Mouse (Mus musculus): Measurements from ENCODE around the gene Pde4d.

Gene Pde4d

GRCm38 (mm10) chr13:109683001-109683400, 1233.3 kb downstream of the Pde4d start:
- DNase-seq (ENCODE audit: low read depth in 1 of 2, low spot score in 2 of 2), result no peak

DNA sequence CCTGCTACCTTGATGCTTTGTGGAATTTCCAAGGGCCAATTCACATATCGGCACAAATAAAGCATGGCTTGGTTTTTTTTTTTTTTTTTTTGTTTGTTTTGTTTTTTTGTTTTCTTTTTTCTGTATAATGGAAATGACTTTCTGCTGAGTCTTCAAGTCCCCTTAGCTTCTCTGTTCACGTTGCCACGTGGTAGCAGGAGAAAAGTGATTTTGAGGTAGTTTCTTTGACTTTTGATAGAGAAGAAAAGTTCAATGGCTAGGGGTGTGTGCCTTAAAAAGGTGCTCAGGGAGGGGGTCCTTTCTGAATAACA, 1235.2 kb downstream of the Pde4d start:
- no peak for DNase-seq (ENCODE audit: low read depth in 1 of 2, low spot score in 2 of 2)

DNA sequence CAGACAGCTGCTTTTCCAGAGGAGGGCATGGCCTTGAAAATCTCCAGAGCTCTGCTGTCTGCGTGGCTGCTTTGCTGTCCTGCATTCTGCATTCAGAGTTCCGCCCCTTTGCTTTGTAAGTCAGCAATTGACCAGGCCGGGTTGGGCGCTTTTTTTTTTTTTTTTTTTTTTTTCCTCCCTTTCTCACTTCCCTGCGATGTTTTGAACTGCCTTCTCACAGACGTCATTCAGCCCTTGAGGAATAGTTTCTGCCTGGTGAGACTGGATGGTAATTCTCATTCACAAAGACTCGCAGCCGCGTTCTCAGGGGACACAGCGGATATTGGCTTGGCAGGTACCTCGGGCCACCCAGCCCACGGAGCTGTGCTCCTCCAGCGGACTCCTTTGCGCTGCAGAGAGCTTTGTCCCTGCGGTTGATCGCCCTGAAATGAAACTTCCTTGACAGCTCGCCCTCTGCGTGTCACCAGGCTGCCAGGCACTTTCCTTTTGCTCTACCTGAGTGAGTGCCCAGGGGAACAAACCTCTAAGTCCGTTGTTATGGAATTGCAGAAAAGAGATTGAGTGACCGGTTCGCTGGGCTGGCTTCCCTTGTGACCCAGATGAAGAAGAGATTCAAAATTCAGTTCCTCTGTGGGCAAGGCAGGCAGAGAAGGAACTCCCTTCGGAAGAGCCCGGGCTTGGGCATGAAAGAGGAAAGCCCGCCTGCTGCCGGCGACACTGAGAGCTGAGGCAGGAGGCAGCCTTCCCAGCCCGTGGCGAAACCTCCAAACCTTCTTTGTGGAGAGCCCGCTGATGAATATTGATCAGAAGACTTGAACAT, 1235.8 kb downstream of the Pde4d start:
- DNase-seq (ENCODE audit: low read depth in 1 of 2, low spot score in 2 of 2), result peak; percentile 3 to 19

- DNase-seq (ENCODE audit: low read depth in 1 of 2, low spot score in 2 of 2), result no peak
Measured at GRCm38 (mm10) chr13:109686116-109686876, 1236.5 kb downstream of the Pde4d start.

- no peak for DNase-seq (ENCODE audit: low read depth in 1 of 2, low spot score in 2 of 2)
Measured at GRCm38 (mm10) chr13:109686906-109687305, 1237.2 kb downstream of the Pde4d start.

DNA sequence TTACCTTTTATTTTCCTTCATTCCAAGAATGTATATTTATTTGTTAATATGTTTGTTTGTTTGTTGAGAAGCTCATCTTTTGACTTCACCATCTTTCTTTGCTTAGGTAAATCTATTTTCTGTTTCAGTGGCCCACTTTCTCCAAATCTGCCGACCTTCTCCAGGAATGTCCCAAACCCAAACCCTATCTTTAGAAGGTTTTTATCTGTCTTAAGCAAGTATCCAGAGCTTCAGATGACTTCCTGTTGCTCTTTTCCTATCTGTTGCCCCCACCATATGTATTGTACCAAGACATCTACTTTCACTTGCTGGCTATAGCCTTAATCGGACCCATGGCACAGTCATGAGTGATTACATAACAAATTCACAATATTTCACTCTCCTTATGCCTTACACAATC, 1238.4 kb downstream of the Pde4d start:
- DNase-seq (ENCODE audit: low read depth in 1 of 2, low spot score in 2 of 2), result no peak

GRCm38 (mm10) chr13:109689176-109689575, 1239.4 kb downstream of the Pde4d start:
- DNase-seq (ENCODE audit: low read depth in 1 of 2, low spot score in 2 of 2), result no peak

DNA sequence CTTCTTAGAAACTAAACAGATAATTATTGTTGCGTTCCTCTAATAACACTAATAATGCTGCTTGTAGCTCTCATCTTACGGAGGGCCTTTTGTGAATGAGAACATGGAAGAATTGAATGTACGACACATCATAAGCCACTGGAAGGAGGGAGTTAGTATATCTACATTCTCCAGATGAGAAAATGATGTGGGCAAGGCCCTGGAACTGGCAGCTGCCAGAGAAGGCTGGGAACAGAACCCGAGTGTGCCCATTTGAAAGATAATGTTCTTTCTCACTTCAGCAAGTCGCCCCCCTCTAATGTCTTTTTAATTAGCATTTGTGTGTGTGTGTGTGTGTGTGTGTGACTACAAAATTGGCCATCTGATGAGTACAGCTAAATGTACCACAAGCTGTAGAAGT, 1240.8 kb downstream of the Pde4d start:
- DNase-seq (ENCODE audit: low read depth in 1 of 2, low spot score in 2 of 2), result no peak

DNA sequence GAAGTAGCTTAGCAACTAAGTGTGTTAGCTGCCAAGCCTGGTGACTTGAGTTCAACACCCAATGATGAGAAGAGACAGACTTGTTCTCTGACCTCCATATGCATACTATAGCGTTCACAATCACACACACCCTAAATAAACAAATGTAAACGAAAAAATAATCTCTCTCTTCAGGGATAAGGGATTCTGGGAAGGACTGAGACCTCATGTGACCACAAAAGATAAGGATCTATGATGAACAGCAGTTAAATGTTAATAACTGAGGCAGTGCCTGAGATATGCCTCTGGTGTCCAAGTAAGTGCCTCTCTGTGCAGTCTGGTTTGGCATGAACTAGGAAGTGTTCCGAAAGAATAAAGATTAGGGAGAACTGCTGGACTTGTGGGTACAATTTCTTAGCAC, 1243.1 kb downstream of the Pde4d start:
- no peak for DNase-seq (ENCODE audit: low read depth in 1 of 2, low spot score in 2 of 2)

DNA sequence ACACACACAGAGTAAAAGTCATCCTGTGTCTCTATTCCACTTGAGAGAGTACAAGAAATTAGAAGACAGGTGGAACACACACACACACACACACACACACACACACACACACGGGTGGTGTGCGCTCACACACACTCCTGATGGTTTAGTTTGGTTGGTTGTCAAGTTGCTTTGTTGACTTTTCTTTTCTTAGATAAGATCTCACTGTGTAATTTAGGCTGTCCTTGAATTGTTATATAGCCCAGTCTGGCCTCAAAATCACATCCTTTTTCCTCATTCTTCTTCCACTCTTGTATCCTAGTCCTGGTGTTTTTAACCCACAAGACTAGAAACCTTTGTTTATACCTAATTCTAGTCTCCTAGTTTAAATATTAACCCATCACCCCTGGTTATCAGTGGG, 1244.0 kb downstream of the Pde4d start:
- DNase-seq (ENCODE audit: low read depth in 1 of 2, low spot score in 2 of 2), result no peak

- DNase-seq (ENCODE audit: low read depth in 1 of 2, low spot score in 2 of 2), result no peak
Measured at GRCm38 (mm10) chr13:109694293-109694692, 1244.5 kb downstream of the Pde4d start.

DNA sequence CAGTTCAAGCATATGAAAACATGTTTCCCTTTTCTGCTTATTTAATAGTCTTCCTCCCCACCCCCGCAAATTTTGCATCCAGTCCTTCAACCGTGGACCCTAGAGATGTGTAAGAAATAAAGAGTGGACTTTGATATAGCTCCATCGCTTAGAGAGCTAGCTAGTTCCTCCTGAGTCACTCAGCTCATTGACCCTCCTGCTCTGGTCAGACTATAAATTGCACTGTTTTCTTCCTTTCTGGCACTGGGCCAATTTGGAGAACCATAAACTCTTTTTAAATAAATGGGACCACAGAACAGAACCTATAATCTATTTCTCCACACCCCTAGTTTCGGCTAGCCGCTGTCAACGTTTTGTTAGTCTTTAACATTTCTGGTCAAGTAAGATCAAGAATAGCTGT, 1245.3 kb downstream of the Pde4d start:
- DNase-seq (ENCODE audit: low read depth in 1 of 2, low spot score in 2 of 2), result no peak

DNA sequence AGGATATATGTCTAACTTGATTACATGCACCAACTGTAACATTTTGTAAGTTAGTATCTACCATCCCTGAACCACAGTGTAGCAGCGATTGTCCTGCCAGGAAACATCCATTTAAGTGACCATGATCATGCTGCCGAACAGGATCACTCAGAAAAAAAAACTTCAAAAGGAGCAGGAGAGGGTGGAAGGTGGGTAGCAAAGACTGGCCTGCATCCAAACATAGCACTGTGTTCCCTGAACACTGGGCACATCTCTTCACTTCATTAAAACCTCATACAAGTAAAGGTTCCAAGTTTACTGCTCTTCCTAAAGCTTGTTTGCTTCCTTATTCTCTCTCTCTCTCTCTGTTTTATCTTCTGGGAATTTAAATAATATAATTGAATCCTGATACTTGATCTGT, 1256.4 kb downstream of the Pde4d start:
- no peak for DNase-seq (ENCODE audit: low read depth in 1 of 2, low spot score in 2 of 2)

GRCm38 (mm10) chr13:109706579-109706978, 1256.8 kb downstream of the Pde4d start:
- no peak for DNase-seq (ENCODE audit: low read depth in 1 of 2, low spot score in 2 of 2)

- DNase-seq (ENCODE audit: low read depth in 1 of 2, low spot score in 2 of 2), result no peak
Measured at GRCm38 (mm10) chr13:109707154-109707553, 1257.4 kb downstream of the Pde4d start.

DNA sequence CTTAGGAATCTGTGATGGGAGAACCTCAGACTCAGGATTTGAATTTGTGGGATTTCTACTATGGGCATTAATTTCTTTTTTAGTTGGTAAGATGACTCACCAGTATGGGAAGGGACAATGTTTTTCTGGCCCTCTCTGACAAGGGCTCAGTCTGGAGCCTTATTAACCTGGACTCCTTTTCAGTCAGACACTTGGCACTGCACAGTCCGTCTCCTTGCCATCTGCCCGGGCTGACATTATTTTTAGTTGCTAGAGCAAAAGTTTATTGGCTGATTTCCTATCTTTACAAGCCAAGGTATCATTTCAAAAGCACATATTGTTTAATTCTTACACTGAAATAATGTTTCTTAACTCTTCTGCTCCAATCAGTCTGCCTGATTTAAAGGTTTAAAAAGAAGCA, 1258.6 kb downstream of the Pde4d start:
- DNase-seq (ENCODE audit: low read depth in 1 of 2, low spot score in 2 of 2), result no peak

GRCm38 (mm10) chr13:109714581-109714980, 1264.8 kb downstream of the Pde4d start:
- DNase-seq (ENCODE audit: low read depth in 1 of 2, low spot score in 2 of 2), result no peak

DNA sequence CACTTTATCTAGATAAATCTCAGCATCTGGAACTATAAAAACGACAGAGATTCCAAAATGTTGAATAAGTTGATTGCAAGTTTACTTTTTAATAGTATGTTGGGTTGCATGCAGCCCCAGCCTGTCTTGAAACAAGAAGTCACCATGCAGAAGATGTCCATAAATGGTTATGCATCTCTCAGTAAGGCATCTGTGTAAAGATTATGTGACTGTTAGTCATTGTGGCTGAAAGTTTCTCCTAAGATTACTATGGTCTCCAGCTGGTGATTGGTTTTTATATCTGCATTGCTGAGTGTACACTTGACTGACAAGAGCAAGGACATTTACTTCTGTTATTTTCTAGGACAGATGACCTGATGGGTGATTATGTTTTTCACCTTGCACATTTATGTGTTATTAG, 1265.6 kb downstream of the Pde4d start:
- DNase-seq (ENCODE audit: low read depth in 1 of 2, low spot score in 2 of 2), result no peak

- no peak for DNase-seq (ENCODE audit: low read depth in 1 of 2, low spot score in 2 of 2)
Measured at GRCm38 (mm10) chr13:109720127-109720713, 1270.5 kb downstream of the Pde4d start.

GRCm38 (mm10) chr13:109722237-109723119, 1272.7 kb downstream of the Pde4d start:
- no peak for DNase-seq (ENCODE audit: low read depth in 1 of 2, low spot score in 2 of 2)

- no peak for DNase-seq (ENCODE audit: low read depth in 1 of 2, low spot score in 2 of 2)
Measured at GRCm38 (mm10) chr13:109727346-109727745, 1277.6 kb downstream of the Pde4d start.

Measured in monocyte, adult 2 months (primary cell).